Mouse (Mus musculus) spleen, postnatal 10 days (tissue): ENCODE results near the gene Agl.

ENCODE experiments used
- DNase-seq, 2 experiments: peaks; one replicate each; pipeline ENCODE4 v3.0.0; 2021 to 2022; ENCODE audit warnings: low spot score in 2 of 2

Agl gene

DNA sequence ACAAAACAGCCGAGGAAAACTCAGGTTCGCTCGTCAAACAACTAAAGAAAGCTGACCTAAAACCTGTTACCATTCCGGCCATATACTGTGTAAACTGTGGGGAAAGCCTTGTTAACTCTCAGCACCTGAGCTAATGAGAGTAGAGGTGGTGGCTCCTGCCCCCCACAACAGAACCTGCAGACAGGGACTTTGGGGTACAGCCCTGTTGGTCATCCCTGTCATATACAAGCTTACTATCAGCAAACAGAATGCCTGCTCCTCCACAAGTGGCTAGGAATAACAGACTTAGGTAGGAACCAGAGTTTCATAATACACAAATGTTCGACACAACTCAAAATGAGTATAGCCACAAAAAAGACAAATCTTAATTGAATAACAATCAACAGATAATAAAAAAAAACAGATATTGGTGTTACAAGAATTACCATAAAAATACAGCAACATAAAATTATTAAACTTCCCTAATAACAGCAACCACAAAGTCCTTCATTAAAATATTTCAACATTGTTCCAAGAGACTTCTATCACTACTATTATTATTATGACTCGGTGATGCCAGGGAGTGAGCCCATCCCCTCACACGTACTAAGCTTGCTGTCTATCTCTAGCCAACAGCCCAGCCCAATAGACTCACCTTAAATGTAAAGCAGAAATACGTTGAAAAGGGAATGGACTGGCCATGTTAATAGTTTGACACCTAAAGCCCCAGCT lies 112.9 kb downstream of the Agl start:
- no peak for DNase-seq

DNA sequence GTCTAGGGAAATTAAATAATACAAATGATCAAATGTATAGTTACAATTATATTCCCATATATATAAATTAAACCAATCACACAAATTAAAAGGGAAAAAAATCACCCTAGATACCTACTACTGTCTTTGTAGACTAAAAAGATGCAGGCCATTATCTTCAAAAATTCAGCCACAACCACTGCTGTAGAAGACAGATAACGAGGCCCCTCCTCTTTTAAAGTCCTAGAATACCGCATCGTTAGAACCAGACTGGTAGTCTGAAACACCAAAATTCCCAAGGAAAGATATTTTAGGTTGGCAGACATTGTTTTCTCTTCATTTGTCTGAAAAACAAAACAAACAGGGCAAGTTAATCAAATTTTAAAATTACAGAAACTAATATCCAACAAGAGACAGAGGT lies 113.7 kb downstream of the Agl start:
- DNase-seq, result peak in 1 of 2 experiments; percentile 34
